Mouse (Mus musculus): ENCODE measurements around the gene Hbb-bs.
"Not testable (repeated sequence)": the region's sequence is repeated elsewhere in the genome, so short reads cannot be mapped to it uniquely, and the experiment has no call there.

Gene Hbb-bs

GRCm38 (mm10) chr7:103811223-103811845 is 16.6 kb downstream of the Hbb-bs start:
- peak; percentile 85 for DNase-seq (ENCODE audit: low spot score)

- peak; percentile 71 for DNase-seq (ENCODE audit: low spot score)
Measured at GRCm38 (mm10) chr7:103810746-103811145, 17.1 kb downstream of the Hbb-bs start.

- DNase-seq (ENCODE audit: low spot score), result peak; percentile 60
Measured at GRCm38 (mm10) chr7:103810296-103810695, 17.6 kb downstream of the Hbb-bs start.

- peak; percentile 44 for DNase-seq (ENCODE audit: low spot score)
Measured at GRCm38 (mm10) chr7:103809801-103810155, 18.1 kb downstream of the Hbb-bs start.

- DNase-seq (ENCODE audit: low spot score), result peak; percentile 90
Measured at GRCm38 (mm10) chr7:103808971-103809800, 18.7 kb downstream of the Hbb-bs start.

- not testable (repeated sequence) for DNase-seq (ENCODE audit: low spot score)
Measured at GRCm38 (mm10) chr7:103808120-103808519, 19.8 kb downstream of the Hbb-bs start.

- peak; percentile 83 for DNase-seq (ENCODE audit: low spot score)
Measured at GRCm38 (mm10) chr7:103806856-103807255, 21.0 kb downstream of the Hbb-bs start.

- DNase-seq (ENCODE audit: low spot score), result peak; percentile 64
Measured at GRCm38 (mm10) chr7:103792669-103793388, 35.1 kb downstream of the Hbb-bs start.

- no peak for DNase-seq (ENCODE audit: low spot score)
Measured at GRCm38 (mm10) chr7:103791721-103792120, 36.2 kb downstream of the Hbb-bs start, which contains the start of gene Olfr67. TSS of gene Olfr67 (minus strand) at chr7:103791821.

GRCm38 (mm10) chr7:103779598-103779997 is 48.3 kb downstream of the Hbb-bs start, which contains the start of gene Olfr68:
TSS of gene Olfr68 (minus strand) at chr7:103779698.
- DNase-seq (ENCODE audit: low spot score), result no peak

GRCm38 (mm10) chr7:103777652-103778051 is 50.2 kb downstream of the Hbb-bs start:
- DNase-seq (ENCODE audit: low spot score), result peak; percentile 18
